Mouse (Mus musculus) ES-Bruce4 (cell line): Measurements from ENCODE around the gene Rex1bd. TPM values are rescaled to one million over a fixed set of nuclear protein-coding genes. Genes with fewer than 3 reads are reported as not detected.
A peak's percentile ranks its signal among the peaks of the same experiment; 100 is the strongest.

Experiments
- H3K27ac ChIP-seq: 2 replicates; pipeline ENCODE4 v1.5.1; 2012; ENCODE audit warnings: low read length, inconsistent platforms; ENCODE audit not compliant: insufficient read depth
- H3K27me3 ChIP-seq: 2 replicates; pipeline ENCODE4 v1.6.1; 2012; ENCODE audit warnings: mild to moderate bottlenecking, low read length, inconsistent platforms; ENCODE audit not compliant: control insufficient read depth, poor library complexity, insufficient read depth, severe bottlenecking
- H3K36me3 ChIP-seq: 2 replicates; pipeline ENCODE4 v1.6.1; 2012; ENCODE audit warnings: inconsistent platforms, mild to moderate bottlenecking, low read length, moderate library complexity; ENCODE audit not compliant: control insufficient read depth, poor library complexity, insufficient read depth, severe bottlenecking
- H3K4me1 ChIP-seq: one replicate; pipeline ENCODE4 v1.8.1; 2011; ENCODE audit warnings: low read length; ENCODE audit not compliant: control insufficient read depth, insufficient read depth
- H3K4me3 ChIP-seq: 2 replicates; pipeline ENCODE4 v1.5.1; 2011; ENCODE audit warnings: low read depth, mild to moderate bottlenecking, low read length
- H3K9ac ChIP-seq: 2 replicates; pipeline ENCODE4 v1.6.1; 2012; ENCODE audit warnings: low read depth, mild to moderate bottlenecking, inconsistent platforms; ENCODE audit not compliant: poor library complexity, severe bottlenecking
- H3K9me3 ChIP-seq: replicated peaks from 2 replicates; pipeline ENCODE4 v1.6.1; 2012; ENCODE audit warnings: mild to moderate bottlenecking, low read length, inconsistent platforms; ENCODE audit not compliant: control insufficient read depth, poor library complexity, insufficient read depth, severe bottlenecking
- CTCF ChIP-seq: IDR thresholded peaks from one replicate; pipeline ENCODE4 v1.8.1; 2011; ENCODE audit warnings: low read depth, low read length
- EP300 ChIP-seq: IDR thresholded peaks from 2 replicates; pipeline ENCODE4 v1.6.1; 2011; ENCODE audit warnings: low read depth, low read length; ENCODE audit not compliant: insufficient read depth
- POLR2A ChIP-seq: IDR thresholded peaks from one replicate; pipeline ENCODE4 v1.8.1; 2011; ENCODE audit warnings: low read length; ENCODE audit not compliant: insufficient read depth
- polyA plus RNA-seq: library from polyadenylated mRNA; stranded (reverse); fragments of >200 nt; gene quantifications from 2 replicates; pipeline ENCODE4 v1.2.4, GENCODE M21; 2011; ENCODE audit warnings: low read depth; ENCODE audit not compliant: missing spikeins, insufficient read depth, insufficient read length

Rex1bd gene
- polyA plus RNA-seq, 1 experiment: 40.0 TPM

DNA sequence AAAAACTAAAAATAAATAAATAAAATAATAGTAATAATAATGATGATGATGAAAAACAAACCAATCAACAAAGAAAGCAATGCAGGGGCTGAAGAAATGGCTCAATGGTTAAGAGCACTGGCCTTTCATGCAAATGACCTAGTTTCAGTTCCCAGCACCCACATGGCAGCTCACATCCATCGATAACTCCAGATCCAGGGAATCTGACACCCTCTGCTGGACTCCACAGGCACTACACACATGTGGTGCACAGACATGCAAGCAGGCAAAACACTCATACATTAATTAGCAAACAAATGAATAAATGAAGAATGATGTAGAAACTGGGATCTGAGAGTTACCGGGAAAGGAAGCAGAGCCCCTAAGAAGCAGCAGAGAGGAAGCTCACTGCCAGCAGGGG is 46.9 kb downstream of the Rex1bd start:
- H3K4me1 ChIP-seq: no peaks in the 10 kb centered on the region

DNA sequence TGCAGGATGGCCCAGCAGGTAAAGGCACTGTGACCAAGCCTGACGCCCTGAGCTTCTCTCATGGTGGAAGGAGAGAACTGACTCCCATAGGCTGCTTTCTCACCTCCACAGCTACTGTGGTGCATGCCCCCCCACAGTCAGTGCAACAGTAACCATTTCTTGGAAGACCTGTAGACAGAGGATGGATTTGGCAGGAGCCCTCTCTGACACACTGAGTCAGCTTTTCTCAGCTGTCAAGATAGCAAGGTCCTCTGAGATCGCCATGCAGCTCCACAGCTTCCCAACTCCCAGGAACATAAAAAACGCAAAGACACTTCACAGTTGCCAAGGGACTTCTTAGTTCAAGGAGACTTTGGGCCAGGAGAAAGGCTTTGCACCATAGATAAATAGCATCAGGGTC is 48.1 kb downstream of the Rex1bd start:
- no peaks in the 10 kb centered on the region for H3K4me1 ChIP-seq
- H3K36me3 ChIP-seq: no peaks in the 10 kb centered on the region
- TF ChIP-seq EP300 (no peak), CTCF (no peak), POLR2A (no peak)
- H3K9me3 ChIP-seq: no peaks in the 10 kb centered on the region
- H3K9ac ChIP-seq: no peak overlapping the region
- no peak overlapping the region for H3K4me3 ChIP-seq
- no peak overlapping the region for H3K27ac ChIP-seq
- H3K27me3 ChIP-seq: no peaks in the 10 kb centered on the region

More for the DNA sequence above, 46.9 kb downstream of the Rex1bd start:
- TF ChIP-seq CTCF (peak; percentile 20), POLR2A (no peak)
- H3K4me3 ChIP-seq: no peak overlapping the region
- H3K27me3 ChIP-seq: no peaks in the 10 kb centered on the region
- H3K36me3 ChIP-seq: no peaks in the 10 kb centered on the region
- H3K27ac ChIP-seq: no peak overlapping the region
- H3K9me3 ChIP-seq: no peaks in the 10 kb centered on the region
- H3K9ac ChIP-seq: no peak overlapping the region

DNA sequence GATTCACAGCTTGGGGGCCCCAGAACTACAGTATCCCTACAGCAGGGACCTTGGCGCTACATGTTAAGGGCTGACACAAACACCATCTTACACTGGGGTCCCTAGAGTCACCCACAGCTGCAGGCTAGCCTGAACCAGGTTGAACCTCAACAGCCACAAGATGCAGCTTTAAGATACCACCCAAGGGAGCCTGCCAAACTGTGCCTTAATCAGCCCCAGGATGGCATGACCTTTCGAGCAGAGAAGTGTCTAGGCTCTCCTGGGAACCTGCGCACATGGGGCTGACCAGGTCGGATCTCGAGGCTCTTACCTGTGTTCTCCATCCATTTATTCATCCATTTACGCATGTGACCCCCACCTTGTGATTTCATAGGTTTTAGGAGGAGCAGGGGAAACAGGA is 48.7 kb downstream of the Rex1bd start:
- Histone ChIP-seq H3K9ac (no peak overlapping the region), H3K9me3 (no peaks in the 10 kb centered on the region), H3K36me3 (no peaks in the 10 kb centered on the region), H3K27ac (no peak overlapping the region), H3K27me3 (no peaks in the 10 kb centered on the region), H3K4me3 (no peak overlapping the region), H3K4me1 (no peaks in the 10 kb centered on the region)
- TF ChIP-seq CTCF (no peak), EP300 (no peak), POLR2A (no peak)

DNA sequence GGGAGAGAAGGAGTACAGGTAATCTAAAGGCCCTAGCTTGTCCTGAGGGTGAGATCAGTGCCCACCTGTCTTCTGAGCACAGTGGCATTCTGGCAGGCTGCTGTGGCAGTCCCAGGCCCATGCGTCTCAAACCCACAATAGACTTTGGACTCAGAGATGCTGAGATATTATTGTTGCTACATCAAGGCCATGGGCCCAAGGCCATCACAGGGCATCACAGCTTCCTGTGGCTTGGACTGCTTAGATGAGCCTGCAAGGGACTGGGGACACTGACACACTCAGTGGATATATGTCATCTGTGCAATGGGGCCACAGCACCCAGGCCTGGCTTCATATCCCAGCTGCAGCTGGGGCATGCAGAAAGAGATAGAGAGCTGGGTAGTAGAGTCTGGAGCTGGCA is 49.6 kb downstream of the Rex1bd start:
- H3K9ac ChIP-seq: no peak overlapping the region
- H3K4me1 ChIP-seq: no peaks in the 10 kb centered on the region
- no peaks in the 10 kb centered on the region for H3K27me3 ChIP-seq
- H3K36me3 ChIP-seq: no peaks in the 10 kb centered on the region
- TF ChIP-seq POLR2A (no peak), EP300 (no peak), CTCF (no peak)
- H3K27ac ChIP-seq: no peak overlapping the region
- no peak overlapping the region for H3K4me3 ChIP-seq
- H3K9me3 ChIP-seq: no peaks in the 10 kb centered on the region

Other genes with a start within 250 kb of the Rex1bd start
- 37.9 and 40.0 TPM in 2 replicates for gene Homer3, start 223.9 kb downstream of the Rex1bd start, polyA plus RNA-seq
- 45.3 and 50.5 TPM in 2 replicates for gene Ddx49, start 204.3 kb downstream of the Rex1bd start, polyA plus RNA-seq
- 115 and 117 TPM in 2 replicates for gene Cope, start 204.2 kb downstream of the Rex1bd start, polyA plus RNA-seq
- 3.4 and 3.8 TPM in 2 replicates for gene Cers1, start 191.0 kb downstream of the Rex1bd start, polyA plus RNA-seq
- 1.0 TPM in 1 of 2 replicates, not detected in the other for gene Gdf1, start 176.9 kb downstream of the Rex1bd start, polyA plus RNA-seq
- 46.3 and 50.1 TPM in 2 replicates for gene Upf1, start 153.5 kb downstream of the Rex1bd start, polyA plus RNA-seq
- gene Comp, start 133.2 kb downstream of the Rex1bd start, polyA plus RNA-seq: 1.4 and 2.0 TPM in 2 replicates
- gene Crtc1, start 67.2 kb downstream of the Rex1bd start, polyA plus RNA-seq: 7.7 and 9.6 TPM in 2 replicates
- 27.4 and 33.7 TPM in 2 replicates for gene Klhl26, start 29.8 kb downstream of the Rex1bd start, polyA plus RNA-seq
- 3.3 and 4.2 TPM in 2 replicates for gene Tmem59l, start 19.4 kb downstream of the Rex1bd start, polyA plus RNA-seq
- gene Crlf1, start 13.6 kb downstream of the Rex1bd start, polyA plus RNA-seq: 6.1 and 7.5 TPM in 2 replicates
- gene Uba52, start 4.0 kb upstream of the Rex1bd start, polyA plus RNA-seq: 1,157 and 1,272 TPM in 2 replicates
- gene Fkbp8, start 21.0 kb upstream of the Rex1bd start, polyA plus RNA-seq: 80.5 and 87.3 TPM in 2 replicates
- 57.4 and 63.5 TPM in 2 replicates for gene Kxd1, start 21.2 kb upstream of the Rex1bd start, polyA plus RNA-seq
- 12.4 and 13.2 TPM in 2 replicates for gene Ell, start 32.7 kb upstream of the Rex1bd start, polyA plus RNA-seq
- gene Isyna1, start 87.6 kb upstream of the Rex1bd start, polyA plus RNA-seq: 61.5 and 72.3 TPM in 2 replicates
- gene Ssbp4, start 102.1 kb upstream of the Rex1bd start, polyA plus RNA-seq: 49.9 and 50.2 TPM in 2 replicates
- gene Lrrc25, start 109.4 kb upstream of the Rex1bd start, polyA plus RNA-seq: not detected in 2 replicates
- 1.9 and 2.1 TPM in 2 replicates for gene Gdf15, start 125.7 kb upstream of the Rex1bd start, polyA plus RNA-seq
- gene Pgpep1, start 153.6 kb upstream of the Rex1bd start, polyA plus RNA-seq: 30.2 and 44.4 TPM in 2 replicates
- 211 TPM in 2 replicates for gene Lsm4, start 166.5 kb upstream of the Rex1bd start, polyA plus RNA-seq
- gene Jund, start 192.2 kb upstream of the Rex1bd start, polyA plus RNA-seq: 56.6 and 66.4 TPM in 2 replicates
- not detected in 2 replicates for gene Iqcn, start 196.7 kb upstream of the Rex1bd start, polyA plus RNA-seq
- 0.99 and 2.5 TPM in 2 replicates for gene Gm3336, start 211.8 kb upstream of the Rex1bd start, polyA plus RNA-seq
- 1.9 and 2.3 TPM in 2 replicates for gene Pde4c, start 217.0 kb upstream of the Rex1bd start, polyA plus RNA-seq
- gene Rab3a, start 247.9 kb upstream of the Rex1bd start, polyA plus RNA-seq: 6.2 and 6.3 TPM in 2 replicates